Mouse (Mus musculus) G1E (cell line): ENCODE results near the gene Fndc3a. TPM values are rescaled to one million over a fixed set of nuclear protein-coding genes. Genes with fewer than 3 reads are reported as not detected.

Experiments used
- ATAC-seq: 2 replicates; pipeline ENCODE4 v1.8.0; 2016; ENCODE audit warnings: mild to moderate bottlenecking; ENCODE audit not compliant: insufficient number of reproducible peaks, poor library complexity, low FRiP score, severe bottlenecking; ENCODE audit errors: extremely low read depth
- DNase-seq: peaks from one replicate; pipeline ENCODE4 v3.0.0; 2012; ENCODE audit warnings: low spot score
- H3K27me3 ChIP-seq: 2 replicates; pipeline ENCODE4 v1.6.1; 2012; ENCODE audit warnings: mild to moderate bottlenecking, low read length, inconsistent platforms; ENCODE audit not compliant: insufficient read depth
- H3K36me3 ChIP-seq: replicated peaks from 2 replicates; pipeline ENCODE3; 2012; ENCODE audit warnings: mild to moderate bottlenecking, inconsistent platforms
- H3K4me1 ChIP-seq: 2 replicates; pipeline ENCODE4 v1.6.1; 2012; ENCODE audit warnings: low read depth, low read length, inconsistent platforms, mixed read lengths; ENCODE audit not compliant: insufficient read depth
- H3K4me3 ChIP-seq: 2 replicates; pipeline ENCODE4 v1.5.1; 2012; ENCODE audit warnings: low read depth, mild to moderate bottlenecking, inconsistent platforms, low read length, moderate library complexity, mixed read lengths
- H3K9me3 ChIP-seq: replicated peaks from 2 replicates; pipeline ENCODE4 v1.6.1; 2012; ENCODE audit warnings: inconsistent platforms
- CTCF ChIP-seq: IDR thresholded peaks from 2 replicates; pipeline ENCODE4 v1.5.1; 2012; ENCODE audit warnings: low read depth, low read length, inconsistent platforms, mixed read lengths
- GATA1 ChIP-seq: IDR thresholded peaks from 2 replicates; pipeline ENCODE4 v1.6.1; 2012; ENCODE audit warnings: borderline replicate concordance, low read length, inconsistent platforms, mixed read lengths
- GATA2 ChIP-seq: IDR thresholded peaks from 2 replicates; pipeline ENCODE4 v1.6.1; 2012; ENCODE audit warnings: low read depth, low read length, inconsistent platforms, borderline replicate concordance
- POLR2AphosphoS5 ChIP-seq: IDR thresholded peaks from 2 replicates; pipeline ENCODE4 v1.6.1; 2012; ENCODE audit warnings: low read depth, low read length, inconsistent platforms; ENCODE audit not compliant: insufficient replicate concordance
- TAL1 ChIP-seq: conservative IDR thresholded peaks from 2 replicates; pipeline ENCODE4 v1.6.1; 2012; ENCODE audit warnings: low read depth, low read length, inconsistent platforms, mixed read lengths
- polyA plus RNA-seq: library from polyadenylated mRNA; stranded (reverse); fragments of >175 nt; gene quantifications from 2 replicates; pipeline ENCODE4 v1.2.3, GENCODE M21; 2012
- total RNA-seq, 2 experiments: library from RNA; stranded (forward) in 1 of 2; stranded (reverse) in 1 of 2; fragments of 200-1000 nt in 1 of 2; fragments of >200 nt in 1 of 2; fragmentation: Nextera tagmentation in 1 of 2; gene quantifications; 2 replicates each; pipeline ENCODE4 v1.2.3; 2014 to 2017

Fndc3a gene
- total and polyA plus RNA-seq, 3 experiments, result 2.1 to 30.5 (median 22.6) TPM

DNA sequence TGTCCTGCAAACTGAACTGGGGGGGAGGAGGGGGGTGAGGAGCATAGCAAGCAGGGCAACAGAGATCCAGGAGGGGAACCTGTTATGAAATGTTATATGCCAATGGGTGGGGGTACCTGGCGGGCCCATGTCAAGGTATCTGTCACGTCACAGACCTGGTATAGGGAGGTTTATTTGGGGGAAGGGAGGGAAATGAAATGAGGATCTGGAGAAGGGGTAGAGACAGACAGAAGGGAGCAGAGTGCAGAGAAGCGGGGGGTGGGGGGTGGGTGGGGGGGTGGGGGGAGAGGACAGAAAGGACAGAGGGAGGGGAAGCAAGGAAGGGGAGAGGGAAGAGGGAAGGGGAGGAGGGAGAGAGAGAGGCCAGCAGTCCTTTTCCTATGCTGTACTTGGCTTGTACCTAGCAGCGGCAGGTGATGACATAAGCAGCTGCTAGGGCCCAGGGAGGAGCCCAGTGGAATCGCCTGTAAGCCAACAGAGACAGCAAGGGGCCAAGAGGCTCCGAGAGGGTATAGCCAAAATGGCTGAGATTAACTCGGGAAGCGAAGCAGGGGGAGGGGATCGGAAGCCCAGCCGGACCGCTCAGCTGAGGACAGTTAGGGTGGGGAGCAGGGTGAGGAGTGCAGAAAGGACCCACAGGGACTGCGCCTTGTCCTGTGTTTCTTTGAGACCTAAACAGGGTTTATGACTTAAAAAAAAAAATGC lies 203.6 kb downstream of the Fndc3a start:
- DNase-seq (no peak), ATAC-seq (no peak)
- H3K27me3 ChIP-seq, result 0 out of 2 replicates have a peak, but pooled peaks cover 3% of the 10 kb centered on the region
- TF ChIP-seq CTCF (no peak), GATA2 (no peak), GATA1 (no peak), POLR2AphosphoS5 (no peak), TAL1 (no peak)
- no peaks in the 10 kb centered on the region for H3K9me3 ChIP-seq
- H3K36me3 ChIP-seq, result no peaks in the 10 kb centered on the region
- H3K4me1 ChIP-seq, result no peaks in the 10 kb centered on the region
- no peak overlapping the region for H3K4me3 ChIP-seq

GRCm38 (mm10) chr14:72504985-72505384 lies 204.8 kb downstream of the Fndc3a start:
- H3K9me3 ChIP-seq, result no peaks in the 10 kb centered on the region
- no peak for TF ChIP-seq GATA1
- no peak for TF ChIP-seq CTCF
- TF ChIP-seq TAL1, result no peak
- TF ChIP-seq POLR2AphosphoS5, result no peak
- no peak for TF ChIP-seq GATA2
- H3K36me3 ChIP-seq, result no peaks in the 10 kb centered on the region
- no peak for ATAC-seq
- H3K4me3 ChIP-seq, result no peak overlapping the region
- no peak for DNase-seq
- 0 out of 2 replicates have a peak, but pooled peaks cover 3% of the 10 kb centered on the region for H3K27me3 ChIP-seq
- no peaks in the 10 kb centered on the region for H3K4me1 ChIP-seq

DNA sequence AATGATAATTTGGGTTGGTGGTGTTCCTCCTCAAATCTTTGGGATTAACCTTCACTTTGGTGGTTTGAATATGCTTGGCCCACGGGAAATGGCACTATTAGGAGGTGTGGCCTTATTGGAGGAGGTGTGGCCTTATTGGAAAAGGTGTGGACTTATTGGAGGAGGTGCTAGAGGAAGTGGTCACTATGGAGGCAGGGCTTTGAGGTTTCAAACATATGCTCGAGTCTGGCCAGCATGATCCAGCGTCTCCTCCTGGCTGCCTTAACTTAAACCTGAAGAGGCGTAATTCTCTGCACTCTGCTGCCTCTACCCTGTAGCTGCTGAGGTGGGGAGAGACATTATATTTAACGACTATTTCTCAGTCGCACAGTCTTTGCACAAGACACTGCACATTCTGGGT lies 206.6 kb downstream of the Fndc3a start:
- H3K4me3 ChIP-seq, result no peak overlapping the region
- no peaks in the 10 kb centered on the region for H3K36me3 ChIP-seq
- no peak for ATAC-seq
- H3K4me1 ChIP-seq, result no peaks in the 10 kb centered on the region
- no peak for DNase-seq
- TF ChIP-seq POLR2AphosphoS5 (no peak), CTCF (no peak), GATA2 (no peak), GATA1 (no peak), TAL1 (no peak)
- H3K9me3 ChIP-seq, result no peaks in the 10 kb centered on the region
- H3K27me3 ChIP-seq, result 0 out of 2 replicates have a peak, but pooled peaks cover 3% of the 10 kb centered on the region

GRCm38 (mm10) chr14:72493775-72494174 lies 216.0 kb downstream of the Fndc3a start:
- ATAC-seq (no peak), DNase-seq (no peak)
- Histone ChIP-seq H3K36me3 (no peaks in the 10 kb centered on the region), H3K4me1 (no peaks in the 10 kb centered on the region), H3K9me3 (no peaks in the 10 kb centered on the region), H3K27me3 (no peaks in the 10 kb centered on the region), H3K4me3 (no peak overlapping the region)
- TF ChIP-seq GATA1 (no peak), GATA2 (no peak), TAL1 (no peak), POLR2AphosphoS5 (no peak), CTCF (no peak)

DNA sequence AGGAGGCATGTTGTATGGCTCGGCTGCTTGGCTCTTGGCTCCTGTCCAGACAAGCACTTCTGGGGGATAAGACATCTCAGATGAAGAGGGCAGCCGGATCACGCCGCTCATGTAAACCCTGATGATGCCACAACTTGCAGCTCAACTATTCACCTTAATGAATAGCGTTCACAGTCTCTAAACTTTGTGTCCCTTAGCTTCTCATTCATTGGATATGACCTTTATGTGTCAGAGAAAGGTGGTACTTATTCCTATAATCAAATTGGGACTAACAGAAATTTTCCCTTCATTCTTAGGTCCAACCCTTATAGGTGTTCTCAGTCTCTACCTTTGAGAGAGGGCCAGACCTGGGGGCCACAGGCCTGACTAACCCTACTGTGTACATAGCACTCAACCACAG lies 218.1 kb downstream of the Fndc3a start, which contains the start of gene Gm9195:
Gm9195 (minus strand) TSS at position 101 of the 400 bp plus-strand sequence.
- no peak within 1 kb of the TSS for H3K4me3 ChIP-seq
- H3K4me1 ChIP-seq, result no peaks in the 10 kb centered on the region
- DNase-seq (no peak), ATAC-seq (no peak)
- no peak for TF ChIP-seq GATA2
- no peak for TF ChIP-seq CTCF
- no peak for TF ChIP-seq POLR2AphosphoS5
- TF ChIP-seq GATA1, result no peak
- no peak for TF ChIP-seq TAL1
- no peaks in the 10 kb centered on the region for H3K9me3 ChIP-seq
- no peaks in the 10 kb centered on the region for H3K27me3 ChIP-seq
- H3K36me3 ChIP-seq, result no peaks in the 10 kb centered on the region

DNA sequence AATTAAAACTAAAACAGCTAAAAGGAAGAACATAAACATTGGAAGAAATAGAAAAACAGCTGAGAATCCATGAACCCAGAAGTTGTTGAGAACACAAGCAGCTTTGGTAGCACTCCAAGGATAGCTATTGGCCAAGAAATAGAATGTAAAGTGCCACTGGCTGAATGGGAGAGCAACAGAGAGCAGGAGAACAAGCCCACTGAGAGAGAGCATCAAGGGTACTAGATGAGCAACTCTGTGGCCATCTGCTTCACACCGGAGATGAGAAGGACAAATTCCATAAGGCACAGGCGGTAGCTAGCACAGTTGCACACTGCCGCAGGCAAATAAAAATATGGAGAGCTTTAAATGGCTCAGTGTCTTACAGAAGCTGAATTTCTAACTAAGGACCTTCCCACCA lies 219.4 kb downstream of the Fndc3a start:
- no peak overlapping the region for H3K4me3 ChIP-seq
- no peaks in the 10 kb centered on the region for H3K9me3 ChIP-seq
- ATAC-seq (no peak), DNase-seq (no peak)
- no peaks in the 10 kb centered on the region for H3K27me3 ChIP-seq
- TF ChIP-seq TAL1, result no peak
- TF ChIP-seq GATA2, result no peak
- no peak for TF ChIP-seq CTCF
- TF ChIP-seq GATA1, result no peak
- no peak for TF ChIP-seq POLR2AphosphoS5
- H3K36me3 ChIP-seq, result no peaks in the 10 kb centered on the region
- H3K4me1 ChIP-seq, result no peaks in the 10 kb centered on the region

Other genes with a start within 250 kb of the Fndc3a start
- gene Gm9195, start 218.2 kb downstream of the Fndc3a start, total RNA-seq (2014; fragmentation: Nextera tagmentation), result not detected in 2 replicates
- gene Gm9195, start 218.2 kb downstream of the Fndc3a start, total RNA-seq (2017), result under 0.01 TPM in 1 of 2 replicates, not detected in the other
- gene Gm9195, start 218.2 kb downstream of the Fndc3a start, polyA plus RNA-seq, result not detected in 2 replicates